Mouse (Mus musculus): ENCODE measurements at regions not wholly inside any gene's neighbourhood (a gene's known extent, or its start where the extent isn't known, plus 50 kb on each side); places are given as distances from the start of the nearest gene placed in this dataset.
"Not testable (repeated sequence)": the region's sequence is repeated elsewhere in the genome, so short reads cannot be mapped to it uniquely, and the experiment has no call there.

- TF ChIP-seq CTCF (IDR thresholded peaks at IDR 0.05; ENCODE audit: insufficient read depth, low read depth, low read length) (no peak), POLR2A (IDR thresholded peaks at IDR 0.05; ENCODE audit: insufficient read depth, low read depth, low read length) (no peak)
- WGBS = 75% methylated on average over 7 of the region's 7 CpGs
Observed at GRCm38 (mm10) chr4:89527326-89527725, 151.9 kb upstream of the Dmrta1 start.

GRCm38 (mm10) chr4:89525525-89525924 lies 153.7 kb upstream of the Dmrta1 start:
- H3K4me1 ChIP-seq (ENCODE audit: control insufficient read depth, insufficient read depth, low read length); H3K4me3 ChIP-seq (ENCODE audit: insufficient read depth, low read depth, low read length); H3K27ac ChIP-seq (ENCODE audit: insufficient read depth, low read depth, low read length): not testable (repeated sequence)
- 66% methylated on average over 4 of the region's 4 CpGs for WGBS

More at GRCm38 (mm10) chr4:89527326-89527725, 151.9 kb upstream of the Dmrta1 start:
- H3K27ac ChIP-seq (ENCODE audit: insufficient read depth, low read depth, low read length) = no peak overlapping the region
- no peaks in the 10 kb centered on the region; the same call in 1 of the 2 replicates for H3K4me1 ChIP-seq (ENCODE audit: control insufficient read depth, insufficient read depth, low read length)
- H3K4me3 ChIP-seq (ENCODE audit: insufficient read depth, low read depth, low read length) = no peak overlapping the region

GRCm38 (mm10) chr4:89524260-89525200 lies 154.7 kb upstream of the Dmrta1 start:
- TF ChIP-seq CTCF (IDR thresholded peaks at IDR 0.05; ENCODE audit: insufficient read depth, low read depth, low read length) (peak; percentile 88), POLR2A (IDR thresholded peaks at IDR 0.05; ENCODE audit: insufficient read depth, low read depth, low read length) (no peak)
- Histone ChIP-seq H3K27ac (ENCODE audit: insufficient read depth, low read depth, low read length) (no peak overlapping the region), H3K4me3 (ENCODE audit: insufficient read depth, low read depth, low read length) (peak overlapping the region; percentile 50), H3K4me1 (ENCODE audit: control insufficient read depth, insufficient read depth, low read length) (no peaks in the 10 kb centered on the region; the same call in 1 of the 2 replicates)
- WGBS = 2% methylated on average over 40 of the region's 40 CpGs

- TF ChIP-seq CTCF (IDR thresholded peaks at IDR 0.05; ENCODE audit: insufficient read depth, low read depth, low read length) (no peak), POLR2A (IDR thresholded peaks at IDR 0.05; ENCODE audit: insufficient read depth, low read depth, low read length) (no peak)
- no peak overlapping the region for H3K4me3 ChIP-seq (ENCODE audit: insufficient read depth, low read depth, low read length)
- 40% methylated on average over 10 of the region's 10 CpGs for WGBS
Observed at GRCm38 (mm10) chr4:89523423-89524259, 155.6 kb upstream of the Dmrta1 start.

GRCm38 (mm10) chr4:89518027-89518426 lies 161.2 kb upstream of the Dmrta1 start:
- Histone ChIP-seq H3K4me3 (ENCODE audit: insufficient read depth, low read depth, low read length) (no peak overlapping the region), H3K4me1 (ENCODE audit: control insufficient read depth, insufficient read depth, low read length) (no peaks in the 10 kb centered on the region), H3K27ac (ENCODE audit: insufficient read depth, low read depth, low read length) (no peak overlapping the region)
- no peak for TF ChIP-seq CTCF (IDR thresholded peaks at IDR 0.05; ENCODE audit: insufficient read depth, low read depth, low read length)
- no peak for TF ChIP-seq POLR2A (IDR thresholded peaks at IDR 0.05; ENCODE audit: insufficient read depth, low read depth, low read length)
- WGBS = 100% methylated on average over 3 of the region's 3 CpGs

More at GRCm38 (mm10) chr4:89523423-89524259, 155.6 kb upstream of the Dmrta1 start:
- no peaks in the 10 kb centered on the region; the same call in 1 of the 2 replicates for H3K4me1 ChIP-seq (ENCODE audit: control insufficient read depth, insufficient read depth, low read length)
- H3K27ac ChIP-seq (ENCODE audit: insufficient read depth, low read depth, low read length) = no peak overlapping the region

GRCm38 (mm10) chr4:89515823-89516411 lies 163.3 kb upstream of the Dmrta1 start:
- WGBS = 19% methylated on average over 7 of the region's 7 CpGs
- H3K27ac ChIP-seq (ENCODE audit: insufficient read depth, low read depth, low read length) = no peak overlapping the region
- TF ChIP-seq POLR2A (IDR thresholded peaks at IDR 0.05; ENCODE audit: insufficient read depth, low read depth, low read length) = no peak
- TF ChIP-seq CTCF (IDR thresholded peaks at IDR 0.05; ENCODE audit: insufficient read depth, low read depth, low read length) = no peak
- no peak overlapping the region for H3K4me3 ChIP-seq (ENCODE audit: insufficient read depth, low read depth, low read length)
- no peaks in the 10 kb centered on the region for H3K4me1 ChIP-seq (ENCODE audit: control insufficient read depth, insufficient read depth, low read length)

- no peak for TF ChIP-seq POLR2A (IDR thresholded peaks at IDR 0.05; ENCODE audit: insufficient read depth, low read depth, low read length)
- no peak for TF ChIP-seq CTCF (IDR thresholded peaks at IDR 0.05; ENCODE audit: insufficient read depth, low read depth, low read length)
- 78% methylated on average over 7 of the region's 7 CpGs for WGBS
- no peak overlapping the region for H3K4me3 ChIP-seq (ENCODE audit: insufficient read depth, low read depth, low read length)
- no peaks in the 10 kb centered on the region for H3K4me1 ChIP-seq (ENCODE audit: control insufficient read depth, insufficient read depth, low read length)
- no peak overlapping the region for H3K27ac ChIP-seq (ENCODE audit: insufficient read depth, low read depth, low read length)
Observed at GRCm38 (mm10) chr4:89514981-89515380, 164.3 kb upstream of the Dmrta1 start.

- no peaks in the 10 kb centered on the region for H3K4me1 ChIP-seq (ENCODE audit: control insufficient read depth, insufficient read depth, low read length)
- TF ChIP-seq POLR2A (IDR thresholded peaks at IDR 0.05; ENCODE audit: insufficient read depth, low read depth, low read length) (no peak), CTCF (IDR thresholded peaks at IDR 0.05; ENCODE audit: insufficient read depth, low read depth, low read length) (no peak)
- H3K4me3 ChIP-seq (ENCODE audit: insufficient read depth, low read depth, low read length) = no peak overlapping the region
- 93% methylated on average over 5 of the region's 5 CpGs for WGBS
- H3K27ac ChIP-seq (ENCODE audit: insufficient read depth, low read depth, low read length) = no peak overlapping the region
Observed at GRCm38 (mm10) chr4:89510593-89510992, 168.6 kb upstream of the Dmrta1 start.

Data from olfactory bulb, adult 2 months (tissue).